Mouse (Mus musculus) C2C12 (cell line): Measurements from ENCODE around the gene Wdr54. TPM values are rescaled to one million over a fixed set of nuclear protein-coding genes. Genes with fewer than 3 reads are reported as not detected.

Source experiments
- H3K27me3 ChIP-seq: one replicate; pipeline ENCODE4 v1.6.1; 2011; ENCODE audit not compliant: control insufficient read depth, insufficient read depth, insufficient read length
- H3K36me3 ChIP-seq: one replicate; pipeline ENCODE4 v1.6.1; 2011; ENCODE audit not compliant: control insufficient read depth, insufficient read depth
- H3K4me3 ChIP-seq: one replicate; pipeline ENCODE4 v1.5.1; 2011; ENCODE audit warnings: mild to moderate bottlenecking, control low read depth; ENCODE audit not compliant: poor library complexity, insufficient read depth, severe bottlenecking
- H3K79me2 ChIP-seq: one replicate; pipeline ENCODE4 v1.6.1; 2011; ENCODE audit not compliant: control insufficient read depth, insufficient read depth
- H3K79me3 ChIP-seq: one replicate; pipeline ENCODE4 v1.6.1; 2011; ENCODE audit warnings: low read depth, control low read depth
- H3ac ChIP-seq: one replicate; pipeline ENCODE3; 2011; ENCODE audit warnings: low read depth; ENCODE audit not compliant: control insufficient read depth, insufficient read length
- CEBPB ChIP-seq: IDR thresholded peaks from one replicate; pipeline ENCODE4 v1.6.1; 2011; ENCODE audit warnings: low read depth, mild to moderate bottlenecking, control low read depth, moderate library complexity
- CTCF ChIP-seq: IDR thresholded peaks from one replicate; pipeline ENCODE4 v1.5.1; 2011; ENCODE audit not compliant: control insufficient read depth, insufficient read depth, insufficient read length
- FOSL1 ChIP-seq: IDR thresholded peaks from one replicate; pipeline ENCODE4 v1.8.0; 2011; ENCODE audit warnings: mild to moderate bottlenecking, low read length; ENCODE audit not compliant: poor library complexity, insufficient read depth, severe bottlenecking
- MAX ChIP-seq: IDR thresholded peaks from one replicate; pipeline ENCODE4 v1.6.1; 2011; ENCODE audit warnings: mild to moderate bottlenecking, control low read depth
- MYOD1 ChIP-seq: IDR thresholded peaks from one replicate; pipeline ENCODE4 v1.6.1; 2011; ENCODE audit warnings: low read depth; ENCODE audit not compliant: control insufficient read depth, insufficient read length
- MYOG ChIP-seq: IDR thresholded peaks from one replicate; pipeline ENCODE4 v1.6.1; 2011; ENCODE audit not compliant: control insufficient read depth, insufficient read length; ENCODE audit errors: extremely low read depth
- USF1 ChIP-seq: IDR thresholded peaks from one replicate; pipeline ENCODE4 v1.6.1; 2011; ENCODE audit warnings: low read depth, mild to moderate bottlenecking, control low read depth, moderate library complexity
- long read RNA-seq, 2 experiments: library from polyadenylated mRNA; unstranded; transcript quantifications; one replicate each; pipeline ENCODE4 v2.0.0; 2019 to 2020
- polyA plus RNA-seq: library from polyadenylated mRNA; unstranded; fragments of >200 nt; fragmentation: generic; extraction: Trizol; gene quantifications from one replicate; pipeline ENCODE4 v1.2.1, GENCODE M21; 2012; ENCODE audit warnings: missing spikeins

Wdr54 gene
- 9.5 TPM for polyA plus RNA-seq
- long read RNA-seq, experiment 1, partial matches to known transcripts, result 4 of 11 reads
- long read RNA-seq, experiment 1, other reads (novel, unspliced or antisense), result 7 of 11 reads
- long read RNA-seq, experiment 2, full-length matches to known transcripts, result 2 of 7 reads
- long read RNA-seq, experiment 2, partial matches to known transcripts, result 0 of 7 reads
- long read RNA-seq, experiment 2, other reads (novel, unspliced or antisense), result 5 of 7 reads

DNA sequence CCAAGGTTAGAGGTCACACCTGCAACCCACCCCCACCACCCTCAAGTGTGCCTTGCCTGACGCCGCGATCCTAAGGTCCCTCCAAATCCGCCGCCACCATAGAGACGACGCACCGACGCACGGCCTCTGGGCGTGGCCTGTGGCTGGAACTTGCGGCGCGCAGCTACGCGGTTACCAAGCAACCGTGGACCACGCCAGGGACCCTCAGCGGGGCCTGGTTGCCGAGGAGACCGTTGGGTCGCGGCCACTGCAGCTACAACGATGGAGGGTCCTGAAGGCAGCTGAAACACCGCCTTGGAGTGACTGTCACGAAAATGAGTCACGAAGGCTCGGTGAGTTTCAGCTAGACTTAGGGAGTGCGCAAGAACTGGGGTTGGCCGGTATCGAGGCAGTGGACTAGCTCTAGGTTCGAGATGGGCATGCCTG, at the start of gene Wdr54, which contains the start of gene 1700003E16Rik:
TSS of gene Wdr54 (minus strand) at position 139 of the 426 bp plus-strand sequence.
TSS of gene 1700003E16Rik (plus strand) at position 146 of the 426 bp plus-strand sequence.
- TF ChIP-seq CTCF, result no peak
- no peak for TF ChIP-seq FOSL1
- TF ChIP-seq USF1, result no peak
- peak; percentile 48 for TF ChIP-seq MAX
- no peak for TF ChIP-seq CEBPB
- H3K4me3 ChIP-seq, result peak within 1 kb of the TSS; percentile 47
- H3ac ChIP-seq, result peak within 1 kb of the TSS; percentile 65
- H3K36me3 ChIP-seq, result peaks cover 18% of the 10 kb centered on the region
- no peaks in the 10 kb centered on the region for H3K79me2 ChIP-seq
- H3K27me3 ChIP-seq, result peaks cover 6% of the 10 kb centered on the region
- H3K79me3 ChIP-seq, result peaks cover 2% of the 10 kb centered on the region

- Histone ChIP-seq H3K79me2 (no peaks in the 10 kb centered on the region), H3K79me3 (no peaks in the 10 kb centered on the region), H3K36me3 (no peaks in the 10 kb centered on the region), H3ac (no peak overlapping the region), H3K27me3 (peaks cover 31% of the 10 kb centered on the region), H3K4me3 (no peak overlapping the region)
- no peak for TF ChIP-seq CTCF
- TF ChIP-seq FOSL1, result no peak
- TF ChIP-seq MAX, result no peak
- no peak for TF ChIP-seq CEBPB
- no peak for TF ChIP-seq USF1
- no peak for TF ChIP-seq MYOD1
- no peak for TF ChIP-seq MYOG
Observed at GRCm38 (mm10) chr6:83205851-83206250, 49.7 kb upstream of the Wdr54 start.

DNA sequence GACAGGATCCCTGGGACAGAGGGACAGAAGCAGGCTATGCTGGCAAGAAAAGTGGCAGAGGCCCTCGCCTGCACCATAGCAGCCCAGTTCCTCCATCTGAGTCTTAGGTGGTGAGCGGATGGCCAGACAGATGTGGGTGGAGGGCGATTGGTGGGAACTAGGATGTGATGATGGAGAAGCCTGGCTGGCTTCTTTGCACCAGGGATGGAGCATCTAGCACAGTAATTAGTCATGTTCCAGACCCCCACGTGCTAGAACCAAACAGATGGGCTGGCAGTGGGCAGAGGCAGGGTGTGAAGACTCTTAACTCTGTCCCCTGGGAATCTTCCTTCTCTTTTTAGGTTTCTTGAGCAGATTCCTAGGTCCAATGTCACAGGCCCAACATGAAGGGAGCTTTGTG, 47.1 kb upstream of the Wdr54 start:
- Histone ChIP-seq H3ac (no peak overlapping the region), H3K27me3 (peaks cover 12% of the 10 kb centered on the region), H3K36me3 (no peaks in the 10 kb centered on the region), H3K79me2 (no peaks in the 10 kb centered on the region), H3K4me3 (no peak overlapping the region), H3K79me3 (no peaks in the 10 kb centered on the region)
- TF ChIP-seq MYOG, result no peak
- no peak for TF ChIP-seq USF1
- no peak for TF ChIP-seq CEBPB
- no peak for TF ChIP-seq MAX
- TF ChIP-seq MYOD1, result no peak
- no peak for TF ChIP-seq CTCF

- Histone ChIP-seq H3ac (no peak overlapping the region), H3K4me3 (no peak overlapping the region), H3K79me3 (no peaks in the 10 kb centered on the region), H3K27me3 (no peaks in the 10 kb centered on the region), H3K36me3 (peaks cover 20% of the 10 kb centered on the region), H3K79me2 (no peaks in the 10 kb centered on the region)
- TF ChIP-seq MYOG (no peak), FOSL1 (no peak), USF1 (no peak), CTCF (no peak), MAX (no peak), CEBPB (no peak), MYOD1 (no peak)
Observed at GRCm38 (mm10) chr6:83197345-83198004, 41.3 kb upstream of the Wdr54 start.

GRCm38 (mm10) chr6:83193571-83193970, 37.4 kb upstream of the Wdr54 start:
- H3K4me3 ChIP-seq, result no peak overlapping the region
- peaks cover 46% of the 10 kb centered on the region for H3K36me3 ChIP-seq
- no peaks in the 10 kb centered on the region for H3K27me3 ChIP-seq
- H3ac ChIP-seq, result no peak overlapping the region
- no peaks in the 10 kb centered on the region for H3K79me3 ChIP-seq
- H3K79me2 ChIP-seq, result no peaks in the 10 kb centered on the region
- no peak for TF ChIP-seq MAX
- TF ChIP-seq FOSL1, result no peak
- no peak for TF ChIP-seq MYOD1
- no peak for TF ChIP-seq CTCF
- TF ChIP-seq USF1, result no peak
- TF ChIP-seq MYOG, result no peak
- no peak for TF ChIP-seq CEBPB

DNA sequence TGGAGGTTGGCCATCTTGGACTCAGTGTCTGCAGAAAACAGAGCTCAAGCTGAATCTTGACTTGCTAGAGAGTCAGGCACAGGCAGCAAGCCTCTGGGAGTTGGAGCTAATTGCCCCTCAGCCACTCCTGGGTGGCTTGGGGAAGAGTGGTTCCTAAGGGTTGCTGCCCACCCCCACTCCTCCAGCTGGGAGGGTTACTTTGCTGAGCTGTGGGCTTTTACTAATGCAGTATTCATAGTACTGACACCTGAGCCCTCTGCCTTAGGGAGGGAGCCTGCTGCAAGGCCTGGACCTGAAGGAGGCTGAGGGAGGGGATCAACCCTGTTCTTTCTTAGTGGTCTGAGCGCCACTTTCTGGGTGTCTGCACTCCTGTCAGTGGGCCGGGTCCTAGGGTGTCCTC, 30.7 kb upstream of the Wdr54 start:
- TF ChIP-seq USF1 (no peak), MAX (no peak), MYOG (no peak), MYOD1 (no peak), CEBPB (no peak), FOSL1 (no peak), CTCF (no peak)
- Histone ChIP-seq H3K36me3 (peaks cover 26% of the 10 kb centered on the region), H3K27me3 (no peaks in the 10 kb centered on the region), H3K4me3 (no peak overlapping the region), H3K79me2 (no peaks in the 10 kb centered on the region), H3K79me3 (no peaks in the 10 kb centered on the region), H3ac (no peak overlapping the region)
